ENCODE assay signal across 8 mouse cellular contexts in genomic region chr9:16028394-16028911, GRCm38 (mm10).
A peak's percentile ranks its signal among the peaks of the same experiment; 100 is the strongest.
DNase-seq lines count a peak whose midpoint lies in the region; TF ChIP-seq lines count a peak whose summit lies in the region.
"Had no signal": no experiment of that assay in that cellular context is flagged by ENCODE, and none has a peak within 500 bp of the region (broad histone marks: within the 10 kb centered on the region; RNA-seq: fewer than 3 reads in every experiment).

No protein-coding gene starts in this region.

- no peak overlapping the region for H3K4me3 ChIP-seq in gastrocnemius, adult 2 months
- H3K4me3 ChIP-seq: lung, embryonic 15.5 days had no signal

- peak; percentile 6 for DNase-seq in kidney, postnatal 14 days
- no peak for DNase-seq in kidney, adult 9 months
- DNase-seq in gastrocnemius, adult 2 months: peak; percentile 37
- peak; percentile 10 for DNase-seq in layer of hippocampus, adult 9-10 months (ENCODE audit: low spot score)
- peak; percentile 19 for DNase-seq in right cerebral cortex, postnatal 14 days
- DNase-seq in retina, postnatal 1 day: no peak
- no peak for DNase-seq in adipocyte (ENCODE audit: low spot score)

- intact Hi-C loops in gastrocnemius, adult 2 months (cut with DNase I): no loop called here

- TF ChIP-seq CTCF in gastrocnemius, adult 2 months (IDR thresholded peaks at IDR 0.05): no peak

- peak overlapping the region; percentile 59 for H3K27ac ChIP-seq in gastrocnemius, adult 2 months
- H3K27ac ChIP-seq: lung, embryonic 15.5 days had no signal

Comparison
In these comparisons a context has a peak if more than half of its experiments do, and no peak if none do; other contexts are left out.
1. DNase-seq: peak in kidney, postnatal 14 days (single experiment), gastrocnemius, adult 2 months (single experiment), layer of hippocampus, adult 9-10 months (single experiment) and right cerebral cortex, postnatal 14 days (single experiment); none in kidney, adult 9 months (single experiment), retina, postnatal 1 day (single experiment) and adipocyte (single experiment).